Mouse (Mus musculus) lung, adult 2 months (tissue): ENCODE results near the gene Kdm4a.

Source experiments
- CTCF ChIP-seq: fragments of 200-500 bp; IDR thresholded peaks from 2 replicates; pipeline ENCODE4 v1.5.1; 2011; ENCODE audit warnings: mild to moderate bottlenecking, low read length, control low read depth; ENCODE audit not compliant: insufficient read depth
- POLR2A ChIP-seq: fragments of 200-500 bp; IDR thresholded peaks from 2 replicates; pipeline ENCODE4 v1.6.1; 2011; ENCODE audit warnings: low read depth, mild to moderate bottlenecking, control low read depth, low read length, borderline replicate concordance; ENCODE audit errors: extremely low read depth

GRCm38 (mm10) chr4:118162123-118162522 is 17.7 kb downstream of the Kdm4a start:
- TF ChIP-seq CTCF, result no peak
- no peak for TF ChIP-seq POLR2A
